Mouse (Mus musculus) heart, postnatal 4 days (tissue): ENCODE data around the gene Snrnp27. TPM values are rescaled to one million over a fixed set of nuclear protein-coding genes. Genes with fewer than 3 reads are reported as not detected.

ENCODE experiments used
- DNase-seq: peaks from one replicate; pipeline ENCODE4 v3.0.0; 2021
- total RNA-seq, 2 experiments: library from RNA; stranded (reverse); gene quantifications; 2 replicates each; pipeline ENCODE4 v1.2.3; 2021

Snrnp27 gene
- total RNA-seq, 2 experiments from 2014 or later, result 44.7 to 47.0 TPM

GRCm38 (mm10) chr6:86660161-86660877 is 24.0 kb downstream of the Snrnp27 start:
- DNase-seq, result no peak

GRCm38 (mm10) chr6:86658501-86658900 is 25.8 kb downstream of the Snrnp27 start:
- no peak for DNase-seq

DNA sequence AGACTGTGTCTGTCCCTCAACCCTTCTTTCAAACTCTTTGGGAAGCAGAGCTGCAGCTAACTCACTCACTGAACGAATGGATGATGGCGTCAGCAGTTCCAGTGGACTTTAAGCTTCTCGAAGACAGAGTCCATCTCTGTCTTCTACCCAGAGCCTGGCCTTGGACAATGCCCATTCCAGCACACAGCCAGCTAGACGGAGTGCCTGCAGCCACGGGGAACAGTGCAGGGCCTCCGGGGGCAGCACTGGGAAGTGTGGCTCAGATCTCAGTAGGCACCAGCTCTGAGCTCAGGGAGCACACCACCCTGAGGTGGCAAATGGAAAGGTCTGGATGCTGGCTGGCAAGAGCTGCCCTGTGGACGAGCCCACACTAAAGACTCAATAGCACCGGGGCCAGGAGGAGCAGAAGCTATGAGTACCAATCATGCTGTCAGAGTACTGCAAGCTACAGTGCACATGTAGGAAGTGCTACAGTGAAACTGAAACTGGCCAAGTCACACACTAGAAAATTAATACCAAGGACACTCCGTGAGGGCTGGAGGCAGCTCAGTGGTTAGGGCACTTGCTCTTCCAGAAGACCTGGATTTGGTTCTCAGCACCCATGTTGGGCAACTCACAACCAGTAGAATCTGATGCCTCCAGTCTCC is 29.9 kb downstream of the Snrnp27 start:
- DNase-seq, result no peak

DNA sequence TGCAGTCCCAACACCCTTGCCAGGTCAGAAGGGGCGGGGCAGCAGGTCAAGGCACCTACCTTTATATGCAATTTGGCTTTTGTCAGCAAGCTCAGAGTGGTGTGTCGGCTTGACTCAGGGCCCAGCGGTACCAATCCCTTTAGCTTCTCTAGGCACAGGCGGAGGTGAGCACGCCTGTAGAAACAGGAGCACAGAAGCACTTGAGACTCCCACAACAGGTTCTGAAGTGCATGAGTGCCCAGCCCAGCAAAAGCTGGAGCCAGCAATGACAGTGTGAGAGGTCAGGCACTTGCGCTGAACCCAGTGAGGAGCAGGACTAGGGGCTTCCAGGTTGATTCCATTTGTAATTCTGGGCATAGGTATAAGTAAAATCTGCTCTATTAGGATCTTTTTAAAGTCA is 31.3 kb downstream of the Snrnp27 start:
- DNase-seq, result no peak

DNA sequence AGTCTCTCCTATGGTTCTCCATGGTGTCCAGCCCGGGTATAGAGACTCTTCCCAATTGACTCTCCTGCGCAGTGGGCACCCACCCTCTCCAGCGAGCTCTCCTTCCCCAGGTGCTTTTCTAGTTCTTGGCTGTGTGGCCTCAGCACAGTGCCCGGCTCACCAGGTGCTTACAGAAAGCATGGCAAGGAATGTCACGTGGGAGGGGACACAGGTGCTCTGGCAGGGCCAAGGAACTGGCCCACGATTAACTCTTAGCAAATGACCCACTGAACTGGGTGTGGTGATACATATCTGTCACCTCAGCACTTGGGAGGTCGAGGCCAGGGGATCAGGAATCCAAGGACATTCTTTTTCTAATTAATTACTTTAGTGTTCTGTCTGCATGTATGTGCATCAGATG is 38.2 kb downstream of the Snrnp27 start:
- DNase-seq, result no peak

GRCm38 (mm10) chr6:86645551-86645950 is 38.8 kb downstream of the Snrnp27 start:
- DNase-seq, result no peak

GRCm38 (mm10) chr6:86644775-86645400 is 39.4 kb downstream of the Snrnp27 start:
- DNase-seq, result no peak

DNA sequence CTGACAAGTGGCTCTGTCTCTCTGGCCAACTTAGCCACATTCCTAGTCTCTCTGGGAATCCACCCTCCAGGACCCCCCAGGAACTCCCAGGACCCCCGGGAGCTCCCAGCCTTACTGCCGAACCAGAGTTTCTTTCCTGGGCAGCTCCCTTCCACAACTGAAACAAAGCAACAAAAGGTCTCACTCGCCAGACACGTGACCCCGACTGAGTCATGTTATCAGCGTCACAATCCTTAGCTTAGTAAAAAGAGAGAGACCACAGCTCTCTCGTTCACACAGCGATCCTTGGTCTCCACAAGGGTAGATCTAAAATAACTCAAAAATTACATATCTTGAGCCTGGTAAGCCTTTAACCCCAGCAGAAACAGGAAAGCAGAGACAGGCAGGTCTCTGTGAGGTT is 42.6 kb downstream of the Snrnp27 start:
- DNase-seq, result no peak

DNA sequence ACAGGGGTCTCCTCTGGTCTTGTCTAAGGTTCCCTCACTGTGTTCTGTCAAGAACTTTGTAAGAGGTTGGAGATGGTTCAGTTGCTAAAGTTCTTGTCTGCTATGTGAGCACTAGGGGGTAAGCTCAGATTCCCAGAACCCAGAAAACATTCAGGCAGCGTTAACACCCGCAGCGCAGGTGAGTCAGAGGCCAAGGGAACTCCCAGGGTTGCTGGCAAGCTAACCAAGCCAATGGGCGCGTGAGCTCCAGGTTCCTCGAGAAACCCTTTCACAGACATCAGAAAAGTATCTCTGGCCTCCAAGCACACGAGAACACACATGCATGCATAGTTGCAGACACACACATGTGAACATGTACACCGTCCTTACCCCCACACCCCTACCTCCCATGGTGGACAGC is 43.5 kb downstream of the Snrnp27 start:
- no peak for DNase-seq

DNA sequence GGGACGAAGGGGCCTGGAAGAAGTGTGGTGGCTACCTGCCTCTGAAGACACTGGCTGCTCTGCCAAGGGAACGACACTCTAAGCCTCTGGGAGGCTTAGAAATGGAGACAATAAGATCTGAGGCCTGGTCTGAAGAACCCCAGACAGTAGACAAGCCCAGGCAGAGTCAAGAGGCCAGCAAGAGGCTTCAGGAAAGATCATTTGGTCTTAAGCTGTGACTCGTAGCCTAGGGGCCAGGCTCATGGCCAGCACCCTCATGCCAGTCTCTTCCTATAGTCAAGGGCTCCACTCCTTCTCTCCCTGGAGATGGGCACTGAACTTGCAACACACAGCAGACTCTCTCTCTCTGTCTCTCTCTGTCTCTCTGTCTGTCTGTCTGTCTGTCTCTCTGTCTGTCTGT is 44.2 kb downstream of the Snrnp27 start:
- DNase-seq, result no peak

DNA sequence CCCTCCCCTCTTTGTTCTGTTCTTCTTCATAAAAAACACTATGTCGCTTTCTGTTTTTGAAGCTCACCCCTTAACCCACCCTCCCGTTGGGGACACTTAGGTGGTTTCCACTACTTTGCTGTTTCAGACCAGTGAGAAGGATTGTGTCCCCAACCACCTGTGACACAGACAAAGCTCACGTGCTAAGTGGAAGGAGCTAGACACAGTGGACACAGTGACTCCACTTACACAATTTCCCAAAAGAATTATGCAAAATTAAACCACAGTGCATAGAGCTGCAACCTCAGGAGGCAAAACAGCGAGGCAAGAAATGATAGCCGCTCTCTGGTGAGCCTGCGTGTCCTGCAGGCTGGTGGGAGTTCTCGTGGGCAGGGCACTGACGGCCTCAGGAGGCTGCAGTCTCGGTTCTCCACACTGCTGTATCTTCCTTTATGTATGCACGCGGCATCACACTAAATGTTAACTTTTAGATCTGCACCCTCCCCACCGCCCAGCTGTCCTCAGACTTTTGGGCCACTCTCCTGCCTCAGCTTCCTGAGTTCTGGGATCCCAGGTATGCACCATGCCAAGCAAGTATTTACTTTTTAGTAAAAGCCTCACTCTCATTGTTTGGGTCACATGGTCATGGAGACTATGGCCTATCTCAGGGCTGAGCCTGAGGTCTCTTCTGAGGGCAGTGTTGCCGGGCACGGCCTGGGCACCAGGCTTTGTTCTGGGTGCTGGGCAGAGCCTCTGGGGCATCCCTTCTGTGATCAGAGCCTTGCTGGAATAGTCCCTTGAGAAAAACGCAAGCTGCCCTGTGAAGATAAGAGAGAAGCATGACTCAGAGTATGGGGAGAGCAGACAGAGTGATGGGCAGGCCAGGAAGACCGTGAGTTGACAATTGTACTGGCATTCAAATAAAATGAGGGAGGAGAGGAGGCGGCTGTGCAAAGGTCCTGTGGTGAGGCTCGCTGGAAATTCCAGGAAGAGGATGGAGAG is 44.9 kb downstream of the Snrnp27 start:
- no peak for DNase-seq

DNA sequence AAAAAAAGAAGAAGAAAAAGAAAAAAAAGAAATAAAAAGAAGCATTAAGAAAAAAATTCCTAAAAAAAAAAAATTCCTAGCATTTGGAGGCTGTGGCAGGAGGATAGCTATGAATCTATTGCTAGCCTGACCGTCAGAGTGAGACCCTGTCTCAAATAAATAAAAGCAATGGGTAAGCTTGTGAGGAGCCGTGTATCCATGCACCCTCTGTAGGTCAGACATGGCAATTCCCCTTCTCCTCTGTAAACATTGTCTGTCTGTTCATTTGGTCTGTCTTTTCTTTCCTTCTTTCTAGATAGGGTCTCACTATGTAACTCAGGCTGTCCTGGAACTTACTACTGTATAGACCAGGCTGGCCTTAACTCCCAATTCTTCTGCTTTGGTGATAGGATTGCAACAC is 45.9 kb downstream of the Snrnp27 start:
- no peak for DNase-seq

- DNase-seq, result no peak
Observed at GRCm38 (mm10) chr6:86637860-86638259, 46.5 kb downstream of the Snrnp27 start.

DNA sequence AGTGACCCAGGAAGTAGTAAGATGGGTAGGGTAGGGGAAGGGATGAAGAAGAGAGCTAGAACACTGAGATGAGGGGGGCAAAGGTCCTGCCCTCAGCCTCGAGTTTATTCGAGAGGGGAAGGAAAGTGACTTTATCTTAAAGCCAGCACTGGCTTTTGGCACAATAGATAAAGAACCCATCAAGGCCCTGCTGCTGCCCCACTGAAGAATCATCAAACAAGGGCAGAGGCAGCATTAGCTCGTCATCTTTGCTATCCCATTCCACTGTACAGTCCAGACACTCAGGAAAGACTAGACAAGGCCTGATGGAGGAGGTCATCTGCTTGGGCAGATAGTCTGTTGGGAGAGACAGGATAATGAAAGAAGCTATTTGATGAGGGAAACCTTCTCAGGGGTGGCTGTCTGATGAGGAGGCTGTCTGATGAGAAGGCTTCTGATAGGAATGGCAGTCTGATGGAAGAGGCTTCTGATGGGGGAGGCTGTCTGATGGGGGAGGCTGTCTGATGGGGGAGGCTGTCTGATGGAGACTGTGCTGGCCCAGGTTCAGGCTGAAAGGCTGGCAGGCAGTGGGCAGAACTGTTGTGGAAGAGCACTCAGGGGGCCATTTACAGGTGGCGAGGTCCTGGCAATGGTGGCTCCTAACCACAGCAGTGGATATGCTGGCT is 47.0 kb downstream of the Snrnp27 start:
- DNase-seq, result no peak

DNA sequence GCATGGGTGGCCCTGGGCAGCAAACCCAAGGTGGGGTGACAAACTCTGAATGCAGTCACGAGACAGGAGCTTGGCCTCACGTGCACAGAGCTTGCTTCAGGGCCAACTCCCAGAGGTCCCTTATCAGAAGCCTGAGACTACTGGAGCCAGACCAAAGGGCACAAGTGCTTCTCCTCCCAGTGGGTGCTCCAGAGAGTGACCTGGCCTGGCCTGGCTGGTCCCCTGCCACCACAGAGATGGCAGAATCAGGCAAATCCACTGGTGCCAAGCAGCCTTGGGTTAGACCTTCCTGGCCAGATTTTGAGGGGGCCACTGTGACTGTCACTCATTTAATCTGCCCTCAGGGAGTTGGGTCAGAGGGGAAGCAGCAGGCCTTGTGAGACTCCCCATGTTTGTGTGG is 47.8 kb downstream of the Snrnp27 start:
- peak; percentile 64 for DNase-seq

DNA sequence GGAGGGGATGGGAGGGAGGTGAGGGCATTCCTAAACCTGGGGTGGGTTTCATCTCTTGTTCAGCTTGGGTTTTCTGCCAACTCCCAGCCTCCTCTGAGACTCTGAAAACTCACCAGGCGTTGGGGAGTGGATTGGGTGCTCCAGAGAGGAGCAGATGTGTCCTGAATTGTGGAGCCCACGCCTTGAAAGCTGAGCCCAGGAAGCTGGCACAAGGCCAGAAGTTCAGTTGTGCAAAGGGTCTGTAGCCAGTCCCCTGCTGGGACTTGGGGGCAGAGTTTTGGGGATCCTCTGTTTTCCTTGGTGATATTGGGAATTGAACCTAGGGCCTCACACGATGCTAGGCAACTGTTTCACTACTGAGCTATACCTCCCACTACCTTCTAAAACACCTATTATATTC is 54.2 kb downstream of the Snrnp27 start:
- DNase-seq, result no peak

DNA sequence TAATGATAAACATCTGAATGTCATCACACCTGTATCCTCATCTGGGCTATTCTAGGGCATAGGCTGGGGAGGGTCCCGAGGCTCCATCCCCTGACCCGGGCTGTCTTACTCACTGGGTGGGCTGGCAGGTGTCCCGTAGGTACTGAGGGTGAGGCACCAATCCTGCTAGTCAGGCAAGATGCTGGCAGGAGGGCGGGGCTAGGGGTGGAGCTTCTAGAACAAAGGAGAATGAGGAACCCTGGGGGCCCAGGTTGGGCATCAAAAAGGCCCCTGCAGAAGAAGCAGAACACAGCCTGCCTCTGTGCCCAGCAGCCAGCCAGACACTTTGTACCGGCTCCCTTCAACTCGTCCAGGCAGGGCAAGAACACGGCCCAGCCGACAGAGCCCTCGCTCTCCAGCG is 56.4 kb downstream of the Snrnp27 start, which contains the start of gene Asprv1:
Gene Asprv1, plus strand, starts transcription at position 219 of the 400 bp plus-strand sequence.
- no peak for DNase-seq

Other genes starting within 250 kb of the Snrnp27 start
- 10 to 100 TPM; 10.4 to 11.2 TPM for gene C87436, start 246.1 kb downstream of the Snrnp27 start, total RNA-seq
- 100 to 1,000 TPM; 227 to 230 TPM for gene Pcbp1, start 158.2 kb downstream of the Snrnp27 start, total RNA-seq
- gene Asprv1, start 56.4 kb downstream of the Snrnp27 start, total RNA-seq, result under 1 TPM; 0.27 to 0.33 TPM
- 1 to 10 TPM; 4.0 to 4.3 TPM for gene Mxd1, start 15.4 kb downstream of the Snrnp27 start, total RNA-seq
- 10 to 100 TPM in 1 of 2 experiments, 1 to 10 TPM in 1; 9.1 to 11.3 TPM for gene Gmcl1, start 48.9 kb upstream of the Snrnp27 start, total RNA-seq
- 10 to 100 TPM; 36.4 to 36.5 TPM for gene Anxa4, start 109.1 kb upstream of the Snrnp27 start, total RNA-seq
- gene Aak1, start 165.0 kb upstream of the Snrnp27 start, total RNA-seq, result 100 to 1,000 TPM in 1 of 2 experiments, 10 to 100 TPM in 1; 99.0 to 109 TPM